Mouse (Mus musculus) large intestine, adult 2 months (tissue): ENCODE data around the gene Gm9857. TPM values are rescaled to one million over a fixed set of nuclear protein-coding genes. Genes with fewer than 3 reads are reported as not detected.
A peak's percentile ranks its signal among the peaks of the same experiment; 100 is the strongest.

Experiments used
- DNase-seq: peaks from one replicate; pipeline ENCODE4 v3.0.0-alpha.2; 2012; ENCODE audit warnings: low read depth, low spot score
- WGBS: fragments of 180-500 bp; shearing (Covaris S2); methylation state at CpG from one replicate; pipeline ENCODE4 v1.1.7; 2018; 5-methylcytosine and 5-hydroxymethylcytosine counted together
- polyA plus RNA-seq: library from polyadenylated mRNA; depleted of rRNA; stranded (reverse); fragments of >200 nt; gene quantifications from 2 replicates; pipeline ENCODE4 v1.2.3, GENCODE M21; 2012; rRNA removed

The Gm9857 gene
- not detected in 2 replicates for polyA plus RNA-seq

GRCm38 (mm10) chr3:108940001-108940633 is at the start of gene Gm9857:
Gene Gm9857, minus strand, starts transcription at chr3:108940445.
- DNase-seq, result no peak
- 43% methylated on average over 59 of the region's 59 CpGs for WGBS

- WGBS, result 78% methylated on average over 12 of the region's 12 CpGs
- DNase-seq, result no peak
These were observed 46.9 kb upstream of the Gm9857 start for GRCm38 (mm10) chr3:108987009-108987659.

- no peak for DNase-seq
- WGBS, result 81% methylated on average over 1 of the region's 1 CpGs
These were observed 46.3 kb upstream of the Gm9857 start for GRCm38 (mm10) chr3:108986534-108986933.

GRCm38 (mm10) chr3:108983989-108984388 is 43.7 kb upstream of the Gm9857 start:
- WGBS, result 63% methylated on average over 5 of the region's 5 CpGs
- no peak for DNase-seq

GRCm38 (mm10) chr3:108981946-108982345 is 41.7 kb upstream of the Gm9857 start:
- WGBS, result 79% methylated on average over 6 of the region's 6 CpGs
- no peak for DNase-seq

- WGBS, result 91% methylated on average over 13 of the region's 13 CpGs
- no peak for DNase-seq
These were observed 37.2 kb upstream of the Gm9857 start for GRCm38 (mm10) chr3:108977340-108978030.

- no peak for DNase-seq
- WGBS, result 65% methylated on average over 15 of the region's 15 CpGs
These were observed 34.8 kb upstream of the Gm9857 start for GRCm38 (mm10) chr3:108974920-108975485.

- no peak for DNase-seq
- 90% methylated on average over 13 of the region's 13 CpGs for WGBS
These were observed 33.9 kb upstream of the Gm9857 start for GRCm38 (mm10) chr3:108973980-108974660.

- 94% methylated on average over 3 of the region's 3 CpGs for WGBS
- no peak for DNase-seq
These were observed 25.8 kb upstream of the Gm9857 start for GRCm38 (mm10) chr3:108966051-108966450.

- DNase-seq, result no peak
- WGBS, result 79% methylated on average over 7 of the region's 7 CpGs
These were observed 24.3 kb upstream of the Gm9857 start for GRCm38 (mm10) chr3:108964361-108965044.

- DNase-seq, result no peak
- WGBS, result 76% methylated on average over 3 of the region's 3 CpGs
These were observed 23.5 kb upstream of the Gm9857 start for GRCm38 (mm10) chr3:108963776-108964175.

GRCm38 (mm10) chr3:108963278-108963677 is 23.0 kb upstream of the Gm9857 start:
- no peak for DNase-seq
- WGBS, result 67% methylated on average over 3 of the region's 3 CpGs

GRCm38 (mm10) chr3:108961655-108962054 is 21.4 kb upstream of the Gm9857 start:
- DNase-seq, result no peak
- WGBS, result 58% methylated on average over 6 of the region's 6 CpGs

- WGBS, result 64% methylated on average over 7 of the region's 7 CpGs
These were observed 21.0 kb upstream of the Gm9857 start for GRCm38 (mm10) chr3:108961226-108961625.

GRCm38 (mm10) chr3:108959680-108960295 is 19.5 kb upstream of the Gm9857 start:
- peak; percentile 10 for DNase-seq
- WGBS, result 35% methylated on average over 13 of the region's 13 CpGs

More at GRCm38 (mm10) chr3:108961226-108961625, 21.0 kb upstream of the Gm9857 start:
- DNase-seq, result no peak

GRCm38 (mm10) chr3:108957976-108958375 is 17.7 kb upstream of the Gm9857 start:
- no peak for DNase-seq

- 86% methylated on average over 10 of the region's 10 CpGs for WGBS
- no peak for DNase-seq
These were observed 751 bp upstream of the Gm9857 start for GRCm38 (mm10) chr3:108940996-108941395.

GRCm38 (mm10) chr3:108939573-108939972 is 672 bp downstream of the Gm9857 start, which contains the start of gene Henmt1:
Gene Henmt1, plus strand, starts transcription at chr3:108939873.
- no peak for DNase-seq
- 86% methylated on average over 5 of the region's 5 CpGs for WGBS

- 94% methylated on average over 5 of the region's 5 CpGs for WGBS
- DNase-seq, result no peak
These were observed 1.6 kb downstream of the Gm9857 start for GRCm38 (mm10) chr3:108938691-108939090.
